Mouse (Mus musculus) forebrain, embryonic 14.5 days (tissue): ENCODE measurements at regions not wholly inside any gene's neighbourhood (a gene's known extent, or its start where the extent isn't known, plus 50 kb on each side); places are given as distances from the start of the nearest gene placed in this dataset.

Experiments
- ATAC-seq: fragments of 200-750 bp; cut with Nextera tagmentation; 2 replicates; pipeline ENCODE4 v1.8.0; 2017; ENCODE audit warnings: mild to moderate bottlenecking, moderate library complexity
- DNase-seq: peaks from one replicate; pipeline ENCODE4 v3.0.0-alpha.2; 2015; ENCODE audit warnings: low spot score
- H3K27ac ChIP-seq: fragments of 300-500 bp; sonication (generic); 2 replicates; pipeline ENCODE4 v1.5.1; 2014; ENCODE audit warnings: low read depth, mild to moderate bottlenecking, control low read depth, low read length, moderate library complexity
- H3K27me3 ChIP-seq: fragments of 300-500 bp; sonication (generic); replicated peaks from 2 replicates; pipeline ENCODE4 v1.6.1; 2014; ENCODE audit warnings: low read length, control low read depth, mixed read lengths; ENCODE audit not compliant: control insufficient read depth, insufficient read depth
- H3K36me3 ChIP-seq: fragments of 300-500 bp; sonication (generic); 2 replicates; pipeline ENCODE4 v1.6.1; 2014; ENCODE audit warnings: low read length, control low read depth; ENCODE audit not compliant: control insufficient read depth, insufficient read depth
- H3K4me1 ChIP-seq: fragments of 300-500 bp; sonication (generic); 2 replicates; pipeline ENCODE4 v1.6.1; 2014; ENCODE audit warnings: antibody characterized with exemption, low read length, control low read depth; ENCODE audit not compliant: control insufficient read depth, insufficient read depth
- H3K4me2 ChIP-seq: fragments of 300-500 bp; sonication (generic); 2 replicates; pipeline ENCODE4 v1.6.1; 2014; ENCODE audit warnings: mild to moderate bottlenecking, control low read depth, low read length
- H3K4me3 ChIP-seq: fragments of 300-500 bp; sonication (generic); 2 replicates; pipeline ENCODE4 v1.5.1; 2014; ENCODE audit warnings: low read depth, low read length, control low read depth
- H3K9ac ChIP-seq: fragments of 300-500 bp; sonication (generic); 2 replicates; pipeline ENCODE4 v1.6.1; 2014; ENCODE audit warnings: mild to moderate bottlenecking, low read length, control low read depth, moderate library complexity
- H3K9me3 ChIP-seq: fragments of 300-500 bp; sonication (generic); replicated peaks from 2 replicates; pipeline ENCODE4 v1.6.1; 2016; ENCODE audit warnings: low read length, control low read depth, mixed read lengths; ENCODE audit not compliant: control insufficient read depth
- WGBS: fragments of 180-500 bp; shearing (Covaris S2); extraction: QIAGEN DNeasy Blood & Tissue Kit; methylation state at CpG from one replicate; pipeline ENCODE4 v1.1.7; 2014; 5-methylcytosine and 5-hydroxymethylcytosine counted together

- H3K9ac ChIP-seq = no peak overlapping the region
- peak overlapping the region; percentile 29; the same call in 1 of the 2 replicates for H3K27ac ChIP-seq
- H3K27me3 ChIP-seq = no peaks in the 10 kb centered on the region
- no peaks in the 10 kb centered on the region for H3K36me3 ChIP-seq
- DNase-seq = peak; percentile 91
- ATAC-seq = peak; percentile 98
- H3K4me2 ChIP-seq = no peak overlapping the region
- no peaks in the 10 kb centered on the region for H3K9me3 ChIP-seq
- WGBS = 40% methylated on average over 5 of the region's 5 CpGs
- no peak overlapping the region for H3K4me3 ChIP-seq
- H3K4me1 ChIP-seq = no peaks in the 10 kb centered on the region
Observed at GRCm38 (mm10) chr5:60599460-60600299, 1208.9 kb upstream of the G6pd2 start.

- Histone ChIP-seq H3K4me2 (no peak overlapping the region), H3K27me3 (no peaks in the 10 kb centered on the region), H3K27ac (peak overlapping the region; percentile 15; the same call in 1 of the 2 replicates), H3K36me3 (no peaks in the 10 kb centered on the region), H3K4me3 (no peak overlapping the region), H3K4me1 (no peaks in the 10 kb centered on the region), H3K9me3 (no peaks in the 10 kb centered on the region), H3K9ac (no peak overlapping the region)
- WGBS = 30% methylated on average over 5 of the region's 5 CpGs
- no peak for DNase-seq
- no peak for ATAC-seq
Observed at GRCm38 (mm10) chr5:60600300-60600648, 1208.3 kb upstream of the G6pd2 start.

DNA sequence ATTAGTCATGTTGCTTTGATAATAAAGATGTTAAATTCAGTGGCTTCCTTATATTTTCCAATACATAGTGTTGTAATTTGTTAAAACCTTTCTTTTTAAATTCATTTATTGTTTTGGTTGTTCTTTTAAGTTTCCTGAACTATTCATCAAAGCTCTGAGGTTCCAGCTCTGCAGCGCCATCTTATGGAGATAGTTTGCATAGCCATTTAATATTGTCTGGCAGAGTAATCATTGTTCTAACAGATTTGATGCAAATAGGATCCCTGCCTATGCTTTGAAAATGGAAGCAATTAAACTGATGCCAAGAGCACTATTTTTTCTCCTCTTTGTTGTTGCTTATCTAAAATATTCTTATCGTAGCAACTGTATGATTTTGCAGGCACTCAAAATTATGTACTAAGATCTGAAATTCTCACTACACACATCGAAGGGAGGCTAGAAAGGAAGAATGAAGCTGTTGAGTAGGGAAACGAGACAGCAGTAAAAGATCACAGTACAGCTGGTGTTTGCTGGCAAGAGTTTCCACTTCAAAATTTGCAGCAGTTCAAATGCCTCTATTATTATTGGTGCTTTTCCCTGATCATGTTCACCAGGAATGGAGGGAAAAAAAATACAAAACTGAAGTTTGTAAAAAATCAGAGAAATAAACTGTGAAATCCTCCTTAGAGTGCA, 1199.5 kb upstream of the G6pd2 start:
- peak; percentile 85 for ATAC-seq
- Histone ChIP-seq H3K9me3 (no peaks in the 10 kb centered on the region), H3K4me1 (no peaks in the 10 kb centered on the region), H3K27me3 (no peaks in the 10 kb centered on the region), H3K4me2 (peak overlapping the region; percentile 10; the same call in 1 of the 2 replicates), H3K36me3 (no peaks in the 10 kb centered on the region), H3K9ac (no peak overlapping the region), H3K4me3 (no peak overlapping the region), H3K27ac (peak overlapping the region; percentile 60; the same call in 1 of the 2 replicates)
- peak; percentile 89 for DNase-seq
- WGBS = 23% methylated on average over 4 of the region's 4 CpGs
